Mouse (Mus musculus) lung, embryonic 14.5 days (tissue): Measurements from ENCODE around the gene Ak7. TPM values are rescaled to one million over a fixed set of nuclear protein-coding genes. Genes with fewer than 3 reads are reported as not detected.

Source experiments
- ATAC-seq: fragments of 200-750 bp; cut with Nextera tagmentation; 2 replicates; pipeline ENCODE4 v1.8.0; 2017; ENCODE audit warnings: mild to moderate bottlenecking, moderate TSS enrichment, moderate library complexity; ENCODE audit not compliant: insufficient read depth
- DNase-seq: peaks from one replicate; pipeline ENCODE4 v3.0.0-alpha.2; 2015
- H3K27ac ChIP-seq: fragments of 300-500 bp; sonication (generic); 2 replicates; pipeline ENCODE4 v1.5.1; 2014; ENCODE audit warnings: low read depth, mild to moderate bottlenecking, moderate library complexity
- H3K27me3 ChIP-seq: fragments of 300-500 bp; sonication (generic); 2 replicates; pipeline ENCODE4 v1.6.1; 2014; ENCODE audit warnings: low read length, control low read depth; ENCODE audit not compliant: insufficient read depth
- H3K36me3 ChIP-seq: fragments of 300-500 bp; sonication (generic); 2 replicates; pipeline ENCODE4 v1.6.1; 2014; ENCODE audit warnings: control low read depth; ENCODE audit not compliant: insufficient read depth
- H3K4me1 ChIP-seq: fragments of 300-500 bp; sonication (generic); 2 replicates; pipeline ENCODE4 v1.6.1; 2014; ENCODE audit warnings: antibody characterized with exemption, control low read depth; ENCODE audit not compliant: insufficient read depth
- H3K4me2 ChIP-seq: fragments of 300-500 bp; sonication (generic); 2 replicates; pipeline ENCODE4 v1.6.1; 2014; ENCODE audit warnings: mild to moderate bottlenecking
- H3K4me3 ChIP-seq: fragments of 300-500 bp; sonication (generic); 2 replicates; pipeline ENCODE4 v1.5.1; 2014; ENCODE audit warnings: low read depth, low read length
- H3K9ac ChIP-seq: fragments of 300-500 bp; sonication (generic); 2 replicates; pipeline ENCODE4 v1.6.1; 2014
- H3K9me3 ChIP-seq: fragments of 300-500 bp; sonication (generic); 2 replicates; pipeline ENCODE4 v1.6.1; 2016; ENCODE audit warnings: low read depth, low read length, control low read depth
- CTCF ChIP-seq: IDR thresholded peaks from 2 replicates; pipeline ENCODE4 v1.5.1; 2016; ENCODE audit warnings: antibody characterized with exemption, low read depth
- WGBS: fragments of 180-500 bp; shearing (Covaris S2); extraction: QIAGEN DNeasy Blood & Tissue Kit; methylation state at CpG from one replicate; pipeline ENCODE4 v1.1.7; 2014; 5-methylcytosine and 5-hydroxymethylcytosine counted together
- polyA plus RNA-seq: library from polyadenylated mRNA; unstranded; fragments of >200 nt; fragmentation: Nextera tagmentation; extraction: Ambion mirVana; gene quantifications from 2 replicates; pipeline ENCODE4 v1.2.1, GENCODE M21; 2014

The Ak7 gene
- polyA plus RNA-seq, 1 experiment from 2014 or later, result not detected

DNA sequence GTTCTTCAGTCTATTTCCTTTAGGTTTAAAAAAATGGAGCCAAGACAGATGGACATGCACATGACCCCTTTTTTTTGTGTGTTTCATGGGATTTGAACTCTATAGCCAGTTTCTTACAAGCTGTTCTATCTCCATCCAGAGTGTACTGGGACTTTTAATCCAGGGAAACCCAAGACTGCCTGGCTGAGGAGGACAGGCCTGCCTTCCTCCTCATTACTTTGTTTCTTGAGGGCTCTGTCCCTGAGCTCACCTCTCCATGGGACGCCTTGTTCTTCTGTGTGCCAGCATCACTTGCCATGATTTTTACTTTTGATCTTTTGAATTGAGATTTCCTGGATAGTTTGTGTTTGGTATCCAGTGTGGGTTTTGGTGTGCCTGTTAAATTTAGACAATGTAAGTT is 80.3 kb downstream of the Ak7 start:
- DNase-seq (no peak), ATAC-seq (no peak)
- Histone ChIP-seq H3K4me1 (no peaks in the 10 kb centered on the region; the same call in 1 of the 2 replicates), H3K4me2 (peak overlapping the region; percentile 84), H3K27ac (no peak overlapping the region), H3K36me3 (peaks cover 8% of the 10 kb centered on the region), H3K9ac (peak overlapping the region; percentile 93), H3K27me3 (no peaks in the 10 kb centered on the region), H3K4me3 (peak overlapping the region; percentile 92), H3K9me3 (no peaks in the 10 kb centered on the region)
- TF ChIP-seq CTCF, result no peak
- WGBS, result 81% methylated on average over 1 of the region's 1 CpGs

DNA sequence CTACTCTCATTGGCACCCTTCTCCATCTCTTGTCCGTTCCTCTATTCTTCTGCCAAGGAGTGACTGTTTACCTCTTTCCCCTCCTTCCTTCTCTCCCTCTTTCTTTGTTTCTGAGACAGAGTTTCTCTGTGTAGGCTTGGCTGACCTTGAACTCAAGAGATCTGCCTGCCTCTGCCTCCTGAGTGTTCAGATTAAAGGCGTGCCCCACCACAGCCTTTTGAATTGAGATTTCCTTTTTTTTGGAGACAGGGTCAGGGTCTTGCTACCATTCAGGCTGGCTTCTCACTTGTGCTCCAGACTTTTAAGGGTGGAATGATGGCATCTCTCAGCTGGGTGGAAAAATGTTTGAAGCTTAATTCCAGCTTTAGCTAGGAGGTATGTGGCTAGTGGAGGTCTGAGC is 81.8 kb downstream of the Ak7 start:
- H3K36me3 ChIP-seq, result peaks cover 8% of the 10 kb centered on the region
- H3K4me3 ChIP-seq, result no peak overlapping the region
- no peak overlapping the region for H3K9ac ChIP-seq
- no peak overlapping the region for H3K4me2 ChIP-seq
- no peaks in the 10 kb centered on the region for H3K27me3 ChIP-seq
- 96% methylated on average over 2 of the region's 2 CpGs for WGBS
- H3K4me1 ChIP-seq, result no peaks in the 10 kb centered on the region; the same call in 1 of the 2 replicates
- no peak for DNase-seq
- TF ChIP-seq CTCF, result no peak
- H3K9me3 ChIP-seq, result no peaks in the 10 kb centered on the region
- ATAC-seq, result no peak
- no peak overlapping the region for H3K27ac ChIP-seq

DNA sequence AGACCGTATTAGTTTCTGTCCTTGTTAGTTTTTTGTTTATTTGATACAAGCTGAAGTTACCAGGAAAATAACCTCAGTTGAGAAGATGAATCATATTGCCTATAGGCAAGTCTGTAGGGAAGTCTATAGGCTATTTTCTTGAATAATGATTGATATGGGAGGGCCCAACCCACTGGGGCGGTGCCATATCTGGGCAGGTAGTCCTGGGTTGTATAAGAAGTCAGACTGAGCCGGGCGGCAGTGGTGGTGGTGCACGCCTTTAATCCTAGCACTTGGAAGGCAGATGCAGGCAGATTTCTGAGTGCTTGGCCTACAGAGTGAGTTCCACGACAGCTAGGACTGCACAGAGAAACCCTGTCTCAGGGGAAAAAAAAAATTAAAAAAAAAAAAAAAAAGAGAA is 84.1 kb downstream of the Ak7 start:
- Histone ChIP-seq H3K36me3 (peaks cover 8% of the 10 kb centered on the region), H3K27ac (no peak overlapping the region), H3K27me3 (no peaks in the 10 kb centered on the region), H3K9ac (no peak overlapping the region), H3K4me1 (no peaks in the 10 kb centered on the region; the same call in 1 of the 2 replicates), H3K4me3 (no peak overlapping the region), H3K9me3 (no peaks in the 10 kb centered on the region), H3K4me2 (no peak overlapping the region)
- TF ChIP-seq CTCF, result no peak
- DNase-seq (no peak), ATAC-seq (no peak)
- WGBS, result 86% methylated on average over 6 of the region's 6 CpGs

DNA sequence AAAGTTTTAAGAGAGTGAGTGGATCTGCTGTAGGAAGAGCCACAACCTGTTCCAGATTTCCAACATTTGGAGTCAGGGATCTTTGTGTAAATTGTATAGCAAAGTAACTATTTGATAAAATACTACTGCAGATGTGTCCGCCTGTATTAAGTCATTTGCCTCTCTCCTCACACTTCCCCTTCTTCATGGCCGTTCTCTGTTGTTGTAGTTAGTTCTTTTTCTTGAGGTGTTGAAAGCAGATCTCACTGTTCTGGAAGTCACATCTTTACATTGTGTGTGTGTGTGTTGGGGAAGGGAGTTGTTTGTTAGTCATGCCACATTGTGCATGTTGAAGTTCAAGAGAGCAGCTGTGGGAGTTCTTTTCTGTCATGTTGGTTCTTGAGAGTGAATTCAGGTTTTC is 89.1 kb downstream of the Ak7 start:
- Histone ChIP-seq H3K4me2 (no peak overlapping the region), H3K27me3 (no peaks in the 10 kb centered on the region), H3K27ac (no peak overlapping the region), H3K9me3 (no peaks in the 10 kb centered on the region), H3K36me3 (peaks cover 9% of the 10 kb centered on the region), H3K9ac (no peak overlapping the region), H3K4me3 (no peak overlapping the region), H3K4me1 (no peaks in the 10 kb centered on the region)
- ATAC-seq, result no peak
- WGBS, result 86% methylated on average over 2 of the region's 2 CpGs
- no peak for DNase-seq
- no peak for TF ChIP-seq CTCF

DNA sequence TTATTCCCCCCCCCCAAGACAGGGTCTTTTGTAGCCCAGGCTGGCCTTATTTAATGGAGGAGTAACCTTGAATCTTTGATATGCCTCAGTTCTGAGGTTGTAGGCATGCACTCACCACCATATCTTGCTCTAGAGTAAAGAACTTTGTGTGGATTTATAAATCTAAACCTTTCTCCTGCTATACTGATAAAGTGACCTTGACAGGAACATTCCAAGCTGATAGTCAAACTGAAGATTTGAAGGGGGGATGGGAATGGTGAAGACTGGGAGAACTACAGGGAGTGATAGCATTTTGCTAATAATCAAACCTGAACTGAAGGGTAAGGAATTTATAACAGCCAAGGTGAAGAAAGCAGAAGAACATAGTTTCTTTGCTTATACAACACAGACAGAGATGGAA is 92.2 kb downstream of the Ak7 start:
- H3K4me3 ChIP-seq, result no peak overlapping the region
- no peak overlapping the region for H3K4me2 ChIP-seq
- no peaks in the 10 kb centered on the region for H3K27me3 ChIP-seq
- DNase-seq (no peak), ATAC-seq (no peak)
- H3K36me3 ChIP-seq, result peaks cover 31% of the 10 kb centered on the region
- H3K27ac ChIP-seq, result no peak overlapping the region
- no peaks in the 10 kb centered on the region for H3K4me1 ChIP-seq
- no peak for TF ChIP-seq CTCF
- no peak overlapping the region for H3K9ac ChIP-seq
- H3K9me3 ChIP-seq, result no peaks in the 10 kb centered on the region

DNA sequence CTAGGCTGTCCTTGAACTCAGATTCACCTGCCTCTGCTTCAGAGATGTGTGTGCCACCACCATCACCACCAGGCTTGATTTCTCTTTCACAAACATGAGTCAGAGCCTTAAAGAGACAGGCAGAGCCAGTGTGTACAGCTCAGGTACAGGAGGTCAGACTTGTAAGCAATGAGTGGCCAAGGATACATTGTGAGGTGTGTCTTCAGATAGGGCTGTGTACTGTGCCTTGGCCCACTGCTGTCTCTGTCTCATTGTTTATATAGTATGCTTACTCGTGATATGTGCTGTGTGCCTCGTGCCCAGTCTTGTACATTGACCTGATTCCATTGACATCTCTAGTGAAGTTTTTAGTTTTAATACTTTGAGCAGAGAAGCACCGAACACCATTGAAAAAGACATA is 100.0 kb downstream of the Ak7 start:
- Histone ChIP-seq H3K9me3 (no peaks in the 10 kb centered on the region), H3K36me3 (peaks cover 77% of the 10 kb centered on the region), H3K9ac (no peak overlapping the region), H3K4me1 (no peaks in the 10 kb centered on the region), H3K27ac (no peak overlapping the region), H3K27me3 (no peaks in the 10 kb centered on the region), H3K4me2 (no peak overlapping the region), H3K4me3 (no peak overlapping the region)
- DNase-seq, result no peak
- WGBS, result 79% methylated on average over 3 of the region's 3 CpGs
- no peak for TF ChIP-seq CTCF
- no peak for ATAC-seq

DNA sequence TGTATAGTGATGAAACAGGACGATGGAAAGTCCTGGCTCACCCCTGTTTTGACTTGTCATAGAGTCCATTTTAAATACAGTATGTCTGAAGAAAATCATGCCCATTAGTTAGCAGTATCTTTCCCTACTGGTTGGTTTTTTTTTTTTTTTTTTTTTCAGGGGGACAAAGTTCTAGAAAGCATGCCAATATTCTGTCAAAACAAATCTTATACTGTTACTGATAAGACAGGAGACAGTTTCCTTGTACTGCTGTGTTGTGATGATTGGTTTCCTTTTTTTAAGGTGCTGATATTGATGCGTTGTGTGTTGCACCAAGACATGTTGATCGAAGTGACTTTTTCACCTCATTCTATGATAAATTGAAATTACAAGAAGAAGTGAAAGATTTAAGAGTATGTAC is 100.4 kb downstream of the Ak7 start:
- Histone ChIP-seq H3K9ac (no peak overlapping the region), H3K27ac (no peak overlapping the region), H3K36me3 (peaks cover 76% of the 10 kb centered on the region), H3K27me3 (no peaks in the 10 kb centered on the region), H3K4me1 (no peaks in the 10 kb centered on the region), H3K4me2 (no peak overlapping the region), H3K9me3 (no peaks in the 10 kb centered on the region), H3K4me3 (no peak overlapping the region)
- ATAC-seq, result no peak
- no peak for DNase-seq
- WGBS, result 92% methylated on average over 3 of the region's 3 CpGs
- TF ChIP-seq CTCF, result no peak

DNA sequence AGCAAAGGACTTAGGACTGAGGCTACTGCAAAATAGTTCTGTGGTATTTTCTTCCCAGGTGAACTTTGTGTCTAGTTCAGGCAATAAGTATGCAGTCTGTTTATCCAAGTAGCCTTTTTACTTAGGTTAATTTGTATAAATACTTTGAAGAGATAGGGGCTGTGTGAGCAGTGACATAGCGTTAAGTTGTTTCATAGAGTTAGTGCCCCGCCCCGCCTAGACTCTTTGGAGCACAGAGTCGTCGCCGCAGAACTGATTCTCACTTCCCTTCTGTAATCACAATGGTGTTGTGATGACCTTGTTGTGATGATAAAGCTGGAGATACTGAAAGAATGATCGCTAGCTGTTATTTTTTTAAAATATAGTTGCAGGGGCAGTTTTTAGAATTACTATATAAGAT is 101.6 kb downstream of the Ak7 start:
- DNase-seq (no peak), ATAC-seq (no peak)
- TF ChIP-seq CTCF, result no peak
- no peaks in the 10 kb centered on the region for H3K9me3 ChIP-seq
- H3K27me3 ChIP-seq, result no peaks in the 10 kb centered on the region
- H3K9ac ChIP-seq, result no peak overlapping the region
- H3K4me1 ChIP-seq, result no peaks in the 10 kb centered on the region
- no peak overlapping the region for H3K4me3 ChIP-seq
- H3K36me3 ChIP-seq, result peaks cover 79% of the 10 kb centered on the region
- no peak overlapping the region for H3K4me2 ChIP-seq
- 89% methylated on average over 7 of the region's 7 CpGs for WGBS
- H3K27ac ChIP-seq, result no peak overlapping the region
